In genomic region chr5:21831761-21832160, GRCm38 (mm10) we compare ENCODE assay signal across 37 mouse cellular contexts. TPM values are rescaled to one million over a fixed set of nuclear protein-coding genes. Genes with fewer than 3 reads are reported as not detected.
"Had no signal": no experiment of that assay in that cellular context is flagged by ENCODE, and none has a peak within 500 bp of the region (broad histone marks: within the 10 kb centered on the region; RNA-seq: fewer than 3 reads in every experiment).

No protein-coding gene starts in this region.

- H3K27ac ChIP-seq: limb, embryonic 10.5 days; limb, embryonic 12.5 days; limb, embryonic 13.5 days; limb, embryonic 15.5 days; liver, embryonic 12.5 days; liver, embryonic 13.5 days; liver, embryonic 14.5 days; liver, embryonic 15.5 days; lung, embryonic 15.5 days; macrophage; midbrain, embryonic 10.5 days; midbrain, embryonic 12.5 days; midbrain, embryonic 13.5 days; midbrain, embryonic 15.5 days; neural tube, embryonic 12.5 days had no signal

- H3K4me1 ChIP-seq: limb, embryonic 10.5 days; limb, embryonic 12.5 days; limb, embryonic 13.5 days; limb, embryonic 15.5 days; liver, embryonic 12.5 days; liver, embryonic 13.5 days; liver, embryonic 15.5 days; lung, embryonic 15.5 days; megakaryocyte, embryonic 14.5 days; midbrain, embryonic 13.5 days; midbrain, embryonic 15.5 days; neural tube, embryonic 12.5 days had no signal

- H3K9me3 ChIP-seq: limb, embryonic 10.5 days; limb, embryonic 12.5 days; limb, embryonic 15.5 days; liver, embryonic 12.5 days; liver, embryonic 13.5 days; liver, embryonic 15.5 days; lung, embryonic 15.5 days; megakaryocyte, embryonic 14.5 days; midbrain, embryonic 10.5 days; midbrain, embryonic 12.5 days; midbrain, embryonic 13.5 days; midbrain, embryonic 15.5 days; neural tube, embryonic 12.5 days had no signal

- DNase-seq: left cerebral cortex, postnatal 4 days; liver; liver, embryonic 13.5 days; liver, postnatal 0 days; lung, adult 18-20 months; lung, adult 2 months; lung, embryonic 14.5 days; lung, postnatal 10 days; lung, postnatal 14 days; lung, postnatal 36 days; lung, postnatal 4 days; midbrain, embryonic 14.5 days had no signal

- H3K4me3 ChIP-seq: limb, embryonic 10.5 days; limb, embryonic 12.5 days; limb, embryonic 13.5 days; limb, embryonic 15.5 days; liver, embryonic 12.5 days; liver, embryonic 13.5 days; liver, embryonic 15.5 days; lung, embryonic 15.5 days; megakaryocyte, embryonic 14.5 days; midbrain, embryonic 10.5 days; midbrain, embryonic 12.5 days; midbrain, embryonic 13.5 days; midbrain, embryonic 15.5 days; myocyte; neural tube, embryonic 12.5 days had no signal

- H3K36me3 ChIP-seq: limb, embryonic 10.5 days; limb, embryonic 12.5 days; limb, embryonic 13.5 days; limb, embryonic 15.5 days; liver, embryonic 12.5 days; liver, embryonic 13.5 days; liver, embryonic 15.5 days; lung, embryonic 15.5 days; midbrain, embryonic 10.5 days; midbrain, embryonic 12.5 days; midbrain, embryonic 13.5 days; midbrain, embryonic 15.5 days; neural tube, embryonic 12.5 days had no signal

- H3K27me3 ChIP-seq: limb, embryonic 12.5 days; limb, embryonic 13.5 days; limb, embryonic 15.5 days; liver, embryonic 12.5 days; liver, embryonic 13.5 days; liver, embryonic 15.5 days; lung, embryonic 15.5 days; megakaryocyte, embryonic 14.5 days; midbrain, embryonic 12.5 days; midbrain, embryonic 13.5 days; midbrain, embryonic 15.5 days; neural tube, embryonic 12.5 days had no signal

RNA-seq across cellular contexts. Expression of gene Slc26a5, which starts 33.6 kb away (rescaled TPM):
- total RNA-seq: liver, adult 2 months; megakaryocyte progenitor cell, adult 5-6 weeks; megakaryocyte, adult 5-6 weeks; megakaryocyte-erythroid progenitor cell, adult 5-6 weeks; monocyte, adult 5-6 weeks had no signal
- polyA plus RNA-seq: limb, embryonic 13.5 days; limb, embryonic 15.5 days; liver, adult 2 months; liver, embryonic 11.5 days; liver, embryonic 12.5 days; liver, embryonic 13.5 days; liver, embryonic 14.5 days; liver, embryonic 15.5 days; liver, embryonic 16.5 days; liver, postnatal 0 days; lung, adult 2 months; lung, embryonic 15.5 days; lung, postnatal 0 days; macrophage; myocyte; neural tube, embryonic 11.5 days; neural tube, embryonic 12.5 days had no signal
